Mouse (Mus musculus) ES-Bruce4 (cell line): Measurements from ENCODE around the gene Wbp2. TPM values are rescaled to one million over a fixed set of nuclear protein-coding genes. Genes with fewer than 3 reads are reported as not detected.

ENCODE experiments used
- H3K27ac ChIP-seq: 2 replicates; pipeline ENCODE4 v1.5.1; 2012; ENCODE audit warnings: low read length, inconsistent platforms; ENCODE audit not compliant: insufficient read depth
- H3K27me3 ChIP-seq: 2 replicates; pipeline ENCODE4 v1.6.1; 2012; ENCODE audit warnings: mild to moderate bottlenecking, low read length, inconsistent platforms; ENCODE audit not compliant: control insufficient read depth, poor library complexity, insufficient read depth, severe bottlenecking
- H3K36me3 ChIP-seq: 2 replicates; pipeline ENCODE4 v1.6.1; 2012; ENCODE audit warnings: inconsistent platforms, mild to moderate bottlenecking, low read length, moderate library complexity; ENCODE audit not compliant: control insufficient read depth, poor library complexity, insufficient read depth, severe bottlenecking
- H3K4me1 ChIP-seq: one replicate; pipeline ENCODE4 v1.8.1; 2011; ENCODE audit warnings: low read length; ENCODE audit not compliant: control insufficient read depth, insufficient read depth
- H3K4me3 ChIP-seq: 2 replicates; pipeline ENCODE4 v1.5.1; 2011; ENCODE audit warnings: low read depth, mild to moderate bottlenecking, low read length
- H3K9ac ChIP-seq: 2 replicates; pipeline ENCODE4 v1.6.1; 2012; ENCODE audit warnings: low read depth, mild to moderate bottlenecking, inconsistent platforms; ENCODE audit not compliant: poor library complexity, severe bottlenecking
- H3K9me3 ChIP-seq: replicated peaks from 2 replicates; pipeline ENCODE4 v1.6.1; 2012; ENCODE audit warnings: mild to moderate bottlenecking, low read length, inconsistent platforms; ENCODE audit not compliant: control insufficient read depth, poor library complexity, insufficient read depth, severe bottlenecking
- CTCF ChIP-seq: IDR thresholded peaks from one replicate; pipeline ENCODE4 v1.8.1; 2011; ENCODE audit warnings: low read depth, low read length
- EP300 ChIP-seq: IDR thresholded peaks from 2 replicates; pipeline ENCODE4 v1.6.1; 2011; ENCODE audit warnings: low read depth, low read length; ENCODE audit not compliant: insufficient read depth
- POLR2A ChIP-seq: IDR thresholded peaks from one replicate; pipeline ENCODE4 v1.8.1; 2011; ENCODE audit warnings: low read length; ENCODE audit not compliant: insufficient read depth
- polyA plus RNA-seq: library from polyadenylated mRNA; stranded (reverse); fragments of >200 nt; gene quantifications from 2 replicates; pipeline ENCODE4 v1.2.4, GENCODE M21; 2011; ENCODE audit warnings: low read depth; ENCODE audit not compliant: missing spikeins, insufficient read depth, insufficient read length

Wbp2 gene
- polyA plus RNA-seq, 1 experiment: 179 TPM

DNA sequence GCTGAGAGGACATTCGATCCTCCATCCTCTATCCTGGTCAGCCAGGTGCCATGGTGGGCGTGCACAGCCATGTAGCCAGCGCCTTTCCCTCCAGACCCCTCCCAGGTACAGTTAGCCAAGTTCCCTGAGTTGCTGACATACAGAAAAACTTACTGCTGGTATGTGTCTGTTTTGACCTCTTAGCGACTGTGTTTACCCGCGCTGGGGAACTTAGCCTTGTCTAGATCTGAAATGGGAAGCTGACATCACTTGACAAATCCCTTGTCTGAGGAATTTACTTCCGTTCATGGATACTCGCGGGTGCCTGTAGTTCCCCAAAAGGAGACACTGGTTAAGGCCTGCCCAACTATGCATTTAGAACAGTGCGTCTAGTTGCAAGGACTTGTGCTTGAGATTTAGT is 23.7 kb upstream of the Wbp2 start:
- H3K9me3 ChIP-seq: no peaks in the 10 kb centered on the region
- H3K27me3 ChIP-seq: peaks cover 11% of the 10 kb centered on the region
- no peak overlapping the region for H3K27ac ChIP-seq
- H3K4me3 ChIP-seq: peak overlapping the region; percentile 40
- peak overlapping the region; percentile 47; the same call in 1 of the 2 replicates for H3K9ac ChIP-seq
- H3K4me1 ChIP-seq: peaks cover 6% of the 10 kb centered on the region
- H3K36me3 ChIP-seq: no peaks in the 10 kb centered on the region
- TF ChIP-seq CTCF (no peak), EP300 (no peak), POLR2A (no peak)

- H3K4me1 ChIP-seq: peaks cover 6% of the 10 kb centered on the region
- H3K9ac ChIP-seq: peak overlapping the region; percentile 47
- no peak overlapping the region for H3K27ac ChIP-seq
- H3K27me3 ChIP-seq: peaks cover 11% of the 10 kb centered on the region
- no peak for TF ChIP-seq EP300
- TF ChIP-seq POLR2A: no peak
- no peak for TF ChIP-seq CTCF
- H3K4me3 ChIP-seq: peak overlapping the region; percentile 40
- H3K36me3 ChIP-seq: no peaks in the 10 kb centered on the region
- H3K9me3 ChIP-seq: no peaks in the 10 kb centered on the region
Observed at GRCm38 (mm10) chr11:116110131-116110530, 23.3 kb upstream of the Wbp2 start.

- TF ChIP-seq EP300 (no peak), POLR2A (no peak), CTCF (no peak)
- H3K4me1 ChIP-seq: peaks cover 6% of the 10 kb centered on the region
- H3K27ac ChIP-seq: no peak overlapping the region
- H3K9ac ChIP-seq: peak overlapping the region; percentile 47
- no peaks in the 10 kb centered on the region for H3K9me3 ChIP-seq
- H3K4me3 ChIP-seq: peak overlapping the region; percentile 40
- H3K27me3 ChIP-seq: peaks cover 11% of the 10 kb centered on the region
- H3K36me3 ChIP-seq: no peaks in the 10 kb centered on the region
Observed at GRCm38 (mm10) chr11:116109441-116110081, 22.8 kb upstream of the Wbp2 start.

- Histone ChIP-seq H3K27me3 (peaks cover 11% of the 10 kb centered on the region), H3K9me3 (no peaks in the 10 kb centered on the region), H3K4me1 (peaks cover 11% of the 10 kb centered on the region), H3K9ac (peak overlapping the region; percentile 45), H3K36me3 (no peaks in the 10 kb centered on the region), H3K27ac (no peak overlapping the region), H3K4me3 (peak overlapping the region; percentile 58)
- TF ChIP-seq CTCF (no peak), EP300 (no peak), POLR2A (no peak)
Observed at GRCm38 (mm10) chr11:116108464-116109137, 21.8 kb upstream of the Wbp2 start.

GRCm38 (mm10) chr11:116107777-116108285 is 21.0 kb upstream of the Wbp2 start:
- Histone ChIP-seq H3K9me3 (no peaks in the 10 kb centered on the region), H3K36me3 (no peaks in the 10 kb centered on the region), H3K27me3 (peaks cover 11% of the 10 kb centered on the region), H3K27ac (no peak overlapping the region), H3K4me1 (peaks cover 11% of the 10 kb centered on the region), H3K9ac (peak overlapping the region; percentile 45), H3K4me3 (peak overlapping the region; percentile 58)
- TF ChIP-seq CTCF (no peak), EP300 (no peak), POLR2A (no peak)
